Mouse (Mus musculus) midbrain, embryonic 11.5 days (tissue): ENCODE measurements around the gene Mtfr1l. TPM values are rescaled to one million over a fixed set of nuclear protein-coding genes. Genes with fewer than 3 reads are reported as not detected.
A peak's percentile ranks its signal among the peaks of the same experiment; 100 is the strongest.

Experiments
- ATAC-seq: fragments of 200-750 bp; cut with Nextera tagmentation; 2 replicates; pipeline ENCODE4 v1.8.0; 2017; ENCODE audit warnings: moderate TSS enrichment, moderate library complexity; ENCODE audit not compliant: low FRiP score
- DNase-seq: peaks from one replicate; pipeline ENCODE4 v3.0.0; 2015; ENCODE audit warnings: low spot score; ENCODE audit errors: missing footprints
- H3K27ac ChIP-seq: fragments of 300-500 bp; sonication (generic); 2 replicates; pipeline ENCODE4 v1.5.1; 2014; ENCODE audit warnings: low read depth, low read length
- H3K27me3 ChIP-seq: fragments of 300-500 bp; sonication (generic); 2 replicates; pipeline ENCODE4 v1.6.1; 2014; ENCODE audit warnings: mild to moderate bottlenecking, low read length, moderate library complexity, mixed read lengths; ENCODE audit not compliant: control insufficient read depth, insufficient read depth
- H3K36me3 ChIP-seq: fragments of 300-500 bp; sonication (generic); 2 replicates; pipeline ENCODE4 v1.6.1; 2014; ENCODE audit warnings: mild to moderate bottlenecking, low read length, moderate library complexity, mixed read lengths; ENCODE audit not compliant: control insufficient read depth, insufficient read depth
- H3K4me1 ChIP-seq: fragments of 300-500 bp; sonication (generic); 2 replicates; pipeline ENCODE4 v1.6.1; 2014; ENCODE audit warnings: low read length; ENCODE audit not compliant: control insufficient read depth, insufficient read depth
- H3K4me2 ChIP-seq: fragments of 300-500 bp; sonication (generic); 2 replicates; pipeline ENCODE4 v1.6.1; 2014; ENCODE audit warnings: mild to moderate bottlenecking, moderate library complexity
- H3K4me3 ChIP-seq: fragments of 300-500 bp; sonication (generic); 2 replicates; pipeline ENCODE4 v1.5.1; 2014; ENCODE audit warnings: low read depth, low read length
- H3K9ac ChIP-seq: fragments of 300-500 bp; sonication (generic); 2 replicates; pipeline ENCODE4 v1.6.1; 2014; ENCODE audit warnings: low read length
- H3K9me3 ChIP-seq: fragments of 300-500 bp; sonication (generic); 2 replicates; pipeline ENCODE4 v1.6.1; 2016; ENCODE audit warnings: low read length; ENCODE audit not compliant: control insufficient read depth
- WGBS: fragments of 180-500 bp; shearing (Covaris S2); extraction: QIAGEN DNeasy Blood & Tissue Kit; methylation state at CpG from one replicate; pipeline ENCODE4 v1.1.7; 2014; 5-methylcytosine and 5-hydroxymethylcytosine counted together
- polyA plus RNA-seq: library from polyadenylated mRNA; unstranded; fragments of >200 nt; fragmentation: Nextera tagmentation; extraction: Ambion mirVana; gene quantifications from 2 replicates; pipeline ENCODE4 v1.2.1, GENCODE M21; 2014

Gene Mtfr1l
- polyA plus RNA-seq, 1 experiment from 2014 or later = 132 TPM

GRCm38 (mm10) chr4:134548169-134548938 is 13.2 kb upstream of the Mtfr1l start:
- Histone ChIP-seq H3K4me1 (peaks cover 12% of the 10 kb centered on the region), H3K4me3 (no peak overlapping the region), H3K27me3 (no peaks in the 10 kb centered on the region), H3K9me3 (peaks cover 6% of the 10 kb centered on the region; the same call in 1 of the 2 replicates), H3K27ac (no peak overlapping the region), H3K36me3 (peaks cover 16% of the 10 kb centered on the region), H3K4me2 (no peak overlapping the region), H3K9ac (no peak overlapping the region)
- ATAC-seq = no peak
- no peak for DNase-seq
- whole genome bisulfite sequencing = 71% methylated on average over 18 of the region's 18 CpGs

- WGBS = 73% methylated on average over 9 of the region's 9 CpGs
- peaks cover 6% of the 10 kb centered on the region; the same call in 1 of the 2 replicates for H3K9me3 ChIP-seq
- no peak overlapping the region for H3K9ac ChIP-seq
- H3K36me3 ChIP-seq = peaks cover 19% of the 10 kb centered on the region
- H3K27me3 ChIP-seq = no peaks in the 10 kb centered on the region
- no peak for DNase-seq
- no peak for ATAC-seq
- H3K27ac ChIP-seq = no peak overlapping the region
- no peak overlapping the region for H3K4me3 ChIP-seq
- H3K4me1 ChIP-seq = peaks cover 10% of the 10 kb centered on the region; the same call in 1 of the 2 replicates
- H3K4me2 ChIP-seq = no peak overlapping the region
These were observed 11.9 kb upstream of the Mtfr1l start for GRCm38 (mm10) chr4:134546814-134547705.

GRCm38 (mm10) chr4:134543261-134543660 is 8.1 kb upstream of the Mtfr1l start:
- Histone ChIP-seq H3K36me3 (peaks cover 13% of the 10 kb centered on the region), H3K9ac (no peak overlapping the region), H3K27ac (no peak overlapping the region), H3K9me3 (no peaks in the 10 kb centered on the region), H3K4me1 (no peaks in the 10 kb centered on the region), H3K27me3 (no peaks in the 10 kb centered on the region), H3K4me3 (no peak overlapping the region), H3K4me2 (no peak overlapping the region)
- WGBS = 15% methylated on average over 5 of the region's 5 CpGs
- DNase-seq (peak; percentile 100), ATAC-seq (peak; percentile 65)

- no peak overlapping the region for H3K4me3 ChIP-seq
- H3K9ac ChIP-seq = no peak overlapping the region
- H3K4me2 ChIP-seq = no peak overlapping the region
- H3K4me1 ChIP-seq = no peaks in the 10 kb centered on the region
- peaks cover 13% of the 10 kb centered on the region for H3K36me3 ChIP-seq
- H3K9me3 ChIP-seq = no peaks in the 10 kb centered on the region
- H3K27ac ChIP-seq = no peak overlapping the region
- DNase-seq (no peak), ATAC-seq (peak; percentile 30; the same call in 1 of the 2 replicates)
- no peaks in the 10 kb centered on the region for H3K27me3 ChIP-seq
- 88% methylated on average over 9 of the region's 9 CpGs for WGBS
These were observed 7.5 kb upstream of the Mtfr1l start for GRCm38 (mm10) chr4:134542726-134543125.

GRCm38 (mm10) chr4:134538997-134539580 is 3.9 kb upstream of the Mtfr1l start:
- DNase-seq = no peak
- ATAC-seq = no peak
- H3K9me3 ChIP-seq = no peaks in the 10 kb centered on the region
- H3K4me2 ChIP-seq = no peak overlapping the region
- peaks cover 8% of the 10 kb centered on the region for H3K36me3 ChIP-seq
- no peak overlapping the region for H3K9ac ChIP-seq
- no peak overlapping the region for H3K4me3 ChIP-seq
- whole genome bisulfite sequencing = 87% methylated on average over 10 of the region's 10 CpGs
- no peak overlapping the region for H3K27ac ChIP-seq
- H3K4me1 ChIP-seq = peaks cover 5% of the 10 kb centered on the region
- no peaks in the 10 kb centered on the region for H3K27me3 ChIP-seq

- Histone ChIP-seq H3K4me3 (peak overlapping the region; percentile 90), H3K4me1 (peaks cover 13% of the 10 kb centered on the region), H3K36me3 (0 out of 2 replicates have a peak, but pooled peaks cover 5% of the 10 kb centered on the region), H3K27me3 (no peaks in the 10 kb centered on the region), H3K9ac (peak overlapping the region; percentile 69), H3K9me3 (no peaks in the 10 kb centered on the region), H3K4me2 (peak overlapping the region; percentile 95), H3K27ac (no peak overlapping the region)
- DNase-seq (no peak), ATAC-seq (no peak; the same call in 1 of the 2 replicates)
- 15% methylated on average over 8 of the region's 8 CpGs for WGBS
These were observed 582 bp upstream of the Mtfr1l start for GRCm38 (mm10) chr4:134535787-134536151.

GRCm38 (mm10) chr4:134534124-134534886 is 882 bp downstream of the Mtfr1l start:
- Histone ChIP-seq H3K9ac (peak overlapping the region; percentile 82), H3K9me3 (no peaks in the 10 kb centered on the region), H3K27ac (peak overlapping the region; percentile 64), H3K4me1 (peaks cover 13% of the 10 kb centered on the region), H3K4me3 (peak overlapping the region; percentile 90), H3K4me2 (peak overlapping the region; percentile 95), H3K36me3 (peaks cover 16% of the 10 kb centered on the region), H3K27me3 (no peaks in the 10 kb centered on the region)
- WGBS = under 1% methylated on average over 57 of the region's 57 CpGs
- peak; percentile 94 for DNase-seq
- ATAC-seq = peak; percentile 28

- Histone ChIP-seq H3K4me3 (no peak overlapping the region), H3K9me3 (no peaks in the 10 kb centered on the region), H3K4me2 (peak overlapping the region; percentile 95), H3K9ac (no peak overlapping the region), H3K4me1 (peaks cover 13% of the 10 kb centered on the region), H3K27me3 (no peaks in the 10 kb centered on the region), H3K27ac (no peak overlapping the region), H3K36me3 (peaks cover 17% of the 10 kb centered on the region)
- WGBS = 89% methylated on average over 4 of the region's 4 CpGs
- DNase-seq (no peak), ATAC-seq (no peak)
These were observed 1.8 kb downstream of the Mtfr1l start for GRCm38 (mm10) chr4:134533421-134533820.
